Mouse (Mus musculus) ES-Bruce4 (cell line): ENCODE measurements around the gene Clec12b.

Experiments used
- CTCF ChIP-seq: IDR thresholded peaks from one replicate; pipeline ENCODE4 v1.8.1; 2011; ENCODE audit warnings: low read depth, low read length
- EP300 ChIP-seq: IDR thresholded peaks from 2 replicates; pipeline ENCODE4 v1.6.1; 2011; ENCODE audit warnings: low read depth, low read length; ENCODE audit not compliant: insufficient read depth
- POLR2A ChIP-seq: IDR thresholded peaks from one replicate; pipeline ENCODE4 v1.8.1; 2011; ENCODE audit warnings: low read length; ENCODE audit not compliant: insufficient read depth

GRCm38 (mm10) chr6:129408562-129408961, 22.9 kb upstream of the Clec12b start, which contains the start of gene Clec9a:
- TF ChIP-seq CTCF: no peak
- no peak for TF ChIP-seq POLR2A
- TF ChIP-seq EP300: no peak
